Mouse (Mus musculus) CH12.LX (cell line): ENCODE data around the gene Ttll7. TPM values are rescaled to one million over a fixed set of nuclear protein-coding genes. Genes with fewer than 3 reads are reported as not detected.
A peak's percentile ranks its signal among the peaks of the same experiment; 100 is the strongest.

ENCODE experiments used
- DNase-seq: peaks from one replicate; pipeline ENCODE4 v3.0.0-alpha.2; 2013; ENCODE audit errors: extremely low read depth
- H3K27ac ChIP-seq: 2 replicates; pipeline ENCODE4 v1.5.1; 2012; ENCODE audit warnings: low read depth, mild to moderate bottlenecking, control low read depth, moderate library complexity; ENCODE audit not compliant: insufficient read depth
- H3K27me3 ChIP-seq: replicated peaks from 2 replicates; pipeline ENCODE3; 2012; ENCODE audit warnings: inconsistent platforms
- H3K36me3 ChIP-seq, 2 experiments: replicated peaks in 1 of 2; 2 replicates each; pipeline versions ENCODE3 to v1.6.1; 2012; ENCODE audit warnings: inconsistent platforms in 1 of 2, low read length in 1 of 2, mild to moderate bottlenecking in 1 of 2, mixed read lengths in 1 of 2, moderate library complexity in 1 of 2; ENCODE audit not compliant: control insufficient read depth in 1 of 2, insufficient read depth in 1 of 2
- H3K4me1 ChIP-seq, 2 experiments: 2 replicates each; pipeline ENCODE4 v1.6.1; 2012; ENCODE audit warnings: inconsistent platforms in 1 of 2, moderate library complexity in 1 of 2; ENCODE audit not compliant: insufficient read depth in 2 of 2, control insufficient read depth in 1 of 2
- H3K4me2 ChIP-seq: 2 replicates; pipeline ENCODE4 v1.6.1; 2012; ENCODE audit warnings: low read depth, mild to moderate bottlenecking, control low read depth; ENCODE audit not compliant: poor library complexity, insufficient read depth, severe bottlenecking
- H3K4me3 ChIP-seq, 3 experiments: fragments of 150-350 bp in 1 of 3; sonication (generic) in 1 of 3; replicated peaks in 1 of 3; 2 replicates each; pipeline versions ENCODE3 to v1.5.1; 2011 to 2012; ENCODE audit warnings: low read depth in 2 of 3, low read length in 2 of 3, mild to moderate bottlenecking in 2 of 3, moderate library complexity in 2 of 3, control low read depth in 1 of 3, improper control_type of control experiment in 1 of 3, inconsistent platforms in 1 of 3, mixed read lengths in 1 of 3; ENCODE audit not compliant: poor library complexity in 1 of 3
- H3K79me2 ChIP-seq: replicated peaks from 2 replicates; pipeline ENCODE4 v1.6.1; 2012; ENCODE audit warnings: mild to moderate bottlenecking, moderate library complexity; ENCODE audit not compliant: control insufficient read depth, poor library complexity, insufficient read depth, severe bottlenecking; ENCODE audit errors: extremely low read depth
- H3K9ac ChIP-seq: 2 replicates; pipeline ENCODE4 v1.6.1; 2012; ENCODE audit warnings: low read depth, mild to moderate bottlenecking, control low read depth, moderate library complexity; ENCODE audit not compliant: insufficient read depth
- H3K9me3 ChIP-seq: replicated peaks from 2 replicates; pipeline ENCODE3; 2012; ENCODE audit warnings: low read length, inconsistent platforms, mixed read lengths
- CHD1 ChIP-seq: IDR thresholded peaks from 2 replicates; pipeline ENCODE4 v1.6.1; 2012; ENCODE audit warnings: low read depth, low read length, improper control_type of control experiment, inconsistent platforms
- CHD2 ChIP-seq: IDR thresholded peaks from 2 replicates; pipeline ENCODE4 v1.6.1; 2011; ENCODE audit warnings: low read length, improper control_type of control experiment
- CTCF ChIP-seq, 2 experiments: IDR thresholded peaks in 1 of 2; conservative IDR thresholded peaks in 1 of 2; 2 replicates each; pipeline ENCODE4 v1.5.1; 2011 to 2012; ENCODE audit warnings: low read depth in 2 of 2, low read length in 2 of 2, improper control_type of control experiment in 1 of 2, inconsistent platforms in 1 of 2, mild to moderate bottlenecking in 1 of 2, moderate library complexity in 1 of 2
- E2F4 ChIP-seq: IDR thresholded peaks from 2 replicates; pipeline ENCODE4 v1.6.1; 2011; ENCODE audit warnings: low read depth, low read length, improper control_type of control experiment; ENCODE audit not compliant: insufficient replicate concordance
- ELF1 ChIP-seq: IDR thresholded peaks from 2 replicates; pipeline ENCODE4 v1.6.1; 2014; ENCODE audit warnings: low read depth, mild to moderate bottlenecking, inconsistent platforms, low read length, improper control_type of control experiment
- EP300 ChIP-seq: IDR thresholded peaks from 2 replicates; pipeline ENCODE4 v1.6.1; 2011; ENCODE audit warnings: low read length, improper control_type of control experiment
- ETS1 ChIP-seq: conservative IDR thresholded peaks from 2 replicates; pipeline ENCODE4 v1.6.1; 2012; ENCODE audit warnings: low read depth, mild to moderate bottlenecking, inconsistent platforms, low read length, improper control_type of control experiment, moderate library complexity
- GABPA ChIP-seq: IDR thresholded peaks from 2 replicates; pipeline ENCODE4 v1.6.1; 2012; ENCODE audit warnings: low read depth, low read length, improper control_type of control experiment, inconsistent platforms; ENCODE audit not compliant: insufficient replicate concordance
- IRF4 ChIP-seq: IDR thresholded peaks from 2 replicates; pipeline ENCODE4 v1.6.1; 2014; ENCODE audit warnings: low read depth, mild to moderate bottlenecking, inconsistent platforms, low read length, improper control_type of control experiment
- JUND ChIP-seq: conservative IDR thresholded peaks from 2 replicates; pipeline ENCODE4 v1.6.1; 2011; ENCODE audit warnings: low read depth, low read length, improper control_type of control experiment
- KAT2A ChIP-seq: IDR thresholded peaks from 2 replicates; pipeline ENCODE4 v1.6.1; 2012; ENCODE audit warnings: low read length, improper control_type of control experiment, inconsistent platforms; ENCODE audit not compliant: insufficient replicate concordance
- MAFK ChIP-seq: IDR thresholded peaks from 2 replicates; pipeline ENCODE4 v1.6.1; 2011; ENCODE audit warnings: low read length, improper control_type of control experiment; ENCODE audit not compliant: insufficient replicate concordance
- MAX ChIP-seq: IDR thresholded peaks from 2 replicates; pipeline ENCODE4 v1.6.1; 2011; ENCODE audit warnings: low read length, improper control_type of control experiment
- MEF2A ChIP-seq: IDR thresholded peaks from 2 replicates; pipeline ENCODE4 v1.6.1; 2014; ENCODE audit warnings: low read depth, mild to moderate bottlenecking, inconsistent platforms, low read length, improper control_type of control experiment, borderline replicate concordance
- MYC ChIP-seq: IDR thresholded peaks from 2 replicates; pipeline ENCODE4 v1.6.1; 2011; ENCODE audit warnings: low read depth, mild to moderate bottlenecking, improper control_type of control experiment, low read length
- NELFE ChIP-seq: IDR thresholded peaks from 2 replicates; pipeline ENCODE4 v1.6.1; 2011; ENCODE audit warnings: low read depth, low read length, improper control_type of control experiment
- NRF1 ChIP-seq: IDR thresholded peaks from 2 replicates; pipeline ENCODE4 v1.6.1; 2014; ENCODE audit warnings: low read depth, mild to moderate bottlenecking, inconsistent platforms, low read length, improper control_type of control experiment, moderate library complexity
- POLR2A ChIP-seq: IDR thresholded peaks from 2 replicates; pipeline ENCODE4 v1.6.1; 2011; ENCODE audit warnings: low read depth, mild to moderate bottlenecking, improper control_type of control experiment, low read length
- POLR2AphosphoS2 ChIP-seq: IDR thresholded peaks from 2 replicates; pipeline ENCODE4 v1.6.1; 2011; ENCODE audit warnings: low read depth, low read length, improper control_type of control experiment
- RCOR1 ChIP-seq: conservative IDR thresholded peaks from 2 replicates; pipeline ENCODE4 v1.6.1; 2012; ENCODE audit warnings: low read depth, mild to moderate bottlenecking, inconsistent platforms, low read length, improper control_type of control experiment
- SIN3A ChIP-seq: IDR thresholded peaks from 2 replicates; pipeline ENCODE4 v1.6.1; 2012; ENCODE audit warnings: low read length, improper control_type of control experiment, inconsistent platforms
- SMC3 ChIP-seq: IDR thresholded peaks from 2 replicates; pipeline ENCODE4 v1.6.1; 2011; ENCODE audit warnings: low read depth, low read length, improper control_type of control experiment
- TBP ChIP-seq: conservative IDR thresholded peaks from 2 replicates; pipeline ENCODE4 v1.6.1; 2011; ENCODE audit warnings: low read depth, low read length, improper control_type of control experiment
- TCF12 ChIP-seq: IDR thresholded peaks from 2 replicates; pipeline ENCODE4 v1.6.1; 2014; ENCODE audit warnings: low read depth, mild to moderate bottlenecking, inconsistent platforms, low read length, improper control_type of control experiment
- USF2 ChIP-seq: conservative IDR thresholded peaks from 2 replicates; pipeline ENCODE4 v1.6.1; 2011; ENCODE audit warnings: low read depth, low read length, improper control_type of control experiment
- ZC3H11A ChIP-seq: IDR thresholded peaks from 2 replicates; pipeline ENCODE4 v1.6.1; 2012; ENCODE audit warnings: low read depth, mild to moderate bottlenecking, inconsistent platforms, low read length, improper control_type of control experiment
- ZKSCAN1 ChIP-seq: IDR thresholded peaks from 2 replicates; pipeline ENCODE4 v1.6.1; 2012; ENCODE audit warnings: low read depth, inconsistent platforms, low read length, improper control_type of control experiment, borderline replicate concordance
- ZMIZ1 ChIP-seq: IDR thresholded peaks from 2 replicates; pipeline ENCODE4 v1.6.1; 2012; ENCODE audit warnings: low read depth, mild to moderate bottlenecking, inconsistent platforms, low read length, improper control_type of control experiment
- ZNF384 ChIP-seq: IDR thresholded peaks from 2 replicates; pipeline ENCODE4 v1.6.1; 2012; ENCODE audit warnings: low read depth, low read length, improper control_type of control experiment, inconsistent platforms
- dilution Hi-C: fragments of 300-500 bp; cut with MboI; formaldehyde crosslinking; loops from 2 replicates; pipeline ENCODE4 v1.14.3; 2020; ENCODE audit warnings: low sequenced_read_pairs; ENCODE audit not compliant: extremely low pct_unique_long_range_greater_than_20kb, extremely low pct_ligation_motif_present
- in situ Hi-C: fragments of 300-500 bp; cut with MboI; formaldehyde crosslinking; loops from 3 replicates; pipeline ENCODE4 v1.14.3; 2019; ENCODE audit warnings: low sequenced_read_pairs, low pct_ligation_motif_present, low pct_unique_long_range_greater_than_20kb, mixed read lengths
- polyA plus RNA-seq: library from polyadenylated mRNA; unstranded; fragments of >175 nt; gene quantifications from 2 replicates; pipeline ENCODE4 v1.2.1, GENCODE M21; 2012; ENCODE audit warnings: low read depth; ENCODE audit not compliant: insufficient read length
- total RNA-seq, 2 experiments: library from RNA; depleted of rRNA; stranded (reverse); fragments of 300-350 nt in 1 of 2; fragments of >200 nt in 1 of 2; gene quantifications; 2 replicates each; pipeline ENCODE4 v1.2.3; 2012 to 2014

Gene Ttll7
- total and polyA plus RNA-seq, 3 experiments = 1.7 to 3.9 (median 2.0) TPM

GRCm38 (mm10) chr3:146812041-146812878 lies 39.9 kb upstream of the Ttll7 start:
- Histone ChIP-seq H3K27ac (no peak overlapping the region), H3K9ac (peak overlapping the region; percentile 73), H3K79me2 (no peaks in the 10 kb centered on the region; the same call in 1 of the 2 replicates), H3K9me3 (no peaks in the 10 kb centered on the region), H3K27me3 (no peaks in the 10 kb centered on the region), H3K4me2 (peak overlapping the region; percentile 92), H3K4me3 (peak overlapping the region; percentile 68 to 96 (median 82)), H3K36me3 (peaks cover 3 to 14% of the 10 kb centered on the region in 2 experiments), H3K4me1 (peaks cover 2 to 25% of the 10 kb centered on the region in 2 experiments)
- in situ Hi-C loops (no loop called here), dilution Hi-C loops (no loop called here)
- TF ChIP-seq ZKSCAN1 (no peak), MYC (no peak), E2F4 (no peak), CHD1 (0 out of 2 replicates have a peak, but pooled peaks have one; percentile 10)
- peak; percentile 16 for DNase-seq

- Histone ChIP-seq H3K9me3 (no peaks in the 10 kb centered on the region), H3K36me3 (peaks cover 3 to 8% of the 10 kb centered on the region in 2 experiments), H3K4me1 (peaks cover 2 to 25% of the 10 kb centered on the region in 2 experiments), H3K27me3 (no peaks in the 10 kb centered on the region), H3K27ac (peak within 1 kb of the TSS; percentile 48), H3K79me2 (no peaks in the 10 kb centered on the region; the same call in 1 of the 2 replicates), H3K4me2 (peak within 1 kb of the TSS; percentile 92), H3K9ac (peak within 1 kb of the TSS; percentile 73), H3K4me3 (peak within 1 kb of the TSS; percentile 82 to 96 (median 87))
- peak; percentile 85 for DNase-seq
- in situ Hi-C loops = no loop called here
- dilution Hi-C loops = no loop called here
- TF ChIP-seq RCOR1 (peak; percentile 81), SIN3A (peak; percentile 97), JUND (no peak), CHD1 (peak; percentile 46; the same call in 1 of the 2 replicates), USF2 (no peak), CHD2 (peak; percentile 51), ETS1 (no peak; the same call in 1 of the 2 replicates), NRF1 (peak; percentile 56), KAT2A (peak; percentile 90), E2F4 (0 out of 2 replicates have a peak, but pooled peaks have one; percentile 53), ZMIZ1 (peak; percentile 73), SMC3 (peak; percentile 25), GABPA (peak; percentile 20; the same call in 1 of the 2 replicates), IRF4 (peak; percentile 68; the same call in 1 of the 2 replicates), TCF12 (peak; percentile 87), MYC (peak; percentile 54; the same call in 1 of the 2 replicates), POLR2A (peak; percentile 74), MAFK (0 out of 2 replicates have a peak, but pooled peaks have one; percentile 4), CTCF (conservative IDR thresholded peaks at IDR 0.05 in 1 of 2, IDR thresholded peaks at IDR 0.05 in 1 of 2; ENCODE audit: low read depth in 2 of 2, low read length in 2 of 2) (no peak), ZKSCAN1 (no peak), MAX (peak; percentile 77; the same call in 1 of the 2 replicates), POLR2AphosphoS2 (peak; percentile 80), MEF2A (peak; percentile 66), ZNF384 (peak; percentile 8; the same call in 1 of the 2 replicates), TBP (peak; percentile 61; the same call in 1 of the 2 replicates), EP300 (no peak), NELFE (peak; percentile 70; the same call in 1 of the 2 replicates), ZC3H11A (no peak), ELF1 (peak; percentile 88)
Measured at GRCm38 (mm10) chr3:146812901-146813393, 39.2 kb upstream of the Ttll7 start, which contains the start of gene Prkacb. TSS of gene Prkacb (minus strand) at chr3:146812990.
